Mouse (Mus musculus) CH12.LX (cell line): Measurements from ENCODE around the gene Dock10.
"Not testable (repeated sequence)": the region's sequence is repeated elsewhere in the genome, so short reads cannot be mapped to it uniquely, and the experiment has no call there.

Experiments used
- POLR2AphosphoS2 ChIP-seq: IDR thresholded peaks from 2 replicates; pipeline ENCODE4 v1.6.1; 2011; ENCODE audit warnings: low read depth, low read length, improper control_type of control experiment
- ZNF384 ChIP-seq: IDR thresholded peaks from 2 replicates; pipeline ENCODE4 v1.6.1; 2012; ENCODE audit warnings: low read depth, low read length, improper control_type of control experiment, inconsistent platforms

DNA sequence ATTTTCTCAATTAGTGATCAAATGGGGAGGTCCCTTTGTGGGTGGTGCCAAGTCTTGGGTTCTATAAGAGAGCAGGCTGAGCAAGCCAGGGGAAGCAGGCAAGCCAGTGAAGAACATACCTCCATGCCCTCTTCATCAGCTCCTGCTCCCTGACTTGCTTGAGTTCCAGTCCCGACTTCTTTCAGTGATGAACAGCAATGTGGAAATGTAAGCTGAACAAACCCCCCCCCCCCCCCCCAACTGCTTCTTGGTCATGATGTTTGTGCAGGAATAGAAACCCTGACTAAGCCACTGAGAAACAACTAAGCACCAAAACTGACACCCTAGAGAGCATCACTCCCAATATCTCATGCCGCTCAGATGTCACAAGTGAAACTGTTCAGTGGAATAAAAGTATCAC, 9.2 kb downstream of the Dock10 start:
- 0 out of 2 replicates have a peak, but pooled peaks have one; percentile 37 for TF ChIP-seq POLR2AphosphoS2
- not testable (repeated sequence) for TF ChIP-seq ZNF384
